Mouse (Mus musculus) hindbrain, postnatal 0 days (tissue): ENCODE results near the gene Pfkfb1. TPM values are rescaled to one million over a fixed set of nuclear protein-coding genes. Genes with fewer than 3 reads are reported as not detected.

Experiments
- ATAC-seq: fragments of 200-750 bp; cut with Nextera tagmentation; 2 replicates; pipeline ENCODE4 v1.8.0; 2017; ENCODE audit warnings: mild to moderate bottlenecking, moderate TSS enrichment, moderate library complexity
- DNase-seq: peaks from one replicate; pipeline ENCODE4 v3.0.0-alpha.2; 2015; ENCODE audit warnings: low spot score
- H3K27ac ChIP-seq: fragments of 300-500 bp; sonication (generic); 2 replicates; pipeline ENCODE4 v1.5.1; 2014; ENCODE audit warnings: mild to moderate bottlenecking
- H3K27me3 ChIP-seq: fragments of 300-500 bp; sonication (generic); 2 replicates; pipeline ENCODE4 v1.6.1; 2014; ENCODE audit warnings: low read length, mixed read lengths; ENCODE audit not compliant: insufficient read depth
- H3K36me3 ChIP-seq: fragments of 300-500 bp; sonication (generic); 2 replicates; pipeline ENCODE4 v1.6.1; 2014; ENCODE audit warnings: low read length, mixed read lengths; ENCODE audit not compliant: insufficient read depth
- H3K4me1 ChIP-seq: fragments of 300-500 bp; sonication (generic); 2 replicates; pipeline ENCODE4 v1.6.1; 2014; ENCODE audit warnings: antibody characterized with exemption, low read length, mixed read lengths; ENCODE audit not compliant: insufficient read depth
- H3K4me2 ChIP-seq: fragments of 300-500 bp; sonication (generic); 2 replicates; pipeline ENCODE4 v1.6.1; 2014; ENCODE audit warnings: low read depth, mild to moderate bottlenecking, low read length, moderate library complexity, mixed read lengths
- H3K4me3 ChIP-seq: fragments of 300-500 bp; sonication (generic); 2 replicates; pipeline ENCODE4 v1.5.1; 2014; ENCODE audit warnings: low read length
- H3K9ac ChIP-seq: fragments of 300-500 bp; sonication (generic); replicated peaks from 2 replicates; pipeline ENCODE4 v1.6.1; 2014; ENCODE audit warnings: mild to moderate bottlenecking, low read length, moderate library complexity, mixed read lengths
- H3K9me3 ChIP-seq: fragments of 300-500 bp; sonication (generic); 2 replicates; pipeline ENCODE4 v1.6.1; 2016; ENCODE audit warnings: low read length, mixed read lengths
- CTCF ChIP-seq: IDR thresholded peaks from 2 replicates; pipeline ENCODE4 v1.5.1; 2016; ENCODE audit warnings: antibody characterized with exemption, control low read depth, low read depth
- WGBS: fragments of 180-500 bp; shearing (Covaris S2); extraction: QIAGEN DNeasy Blood & Tissue Kit; methylation state at CpG from one replicate; pipeline ENCODE4 v1.1.7; 2014; 5-methylcytosine and 5-hydroxymethylcytosine counted together
- microRNA-seq, 2 experiments: library from miRNA; unstranded; fragments of <30 nt; microRNA quantifications; one replicate each; pipeline ENCODE4; 2016
- polyA plus RNA-seq: library from polyadenylated mRNA; unstranded; fragments of >200 nt; fragmentation: Nextera tagmentation; extraction: Ambion mirVana; gene quantifications from 2 replicates; pipeline ENCODE4 v1.2.1, GENCODE M21; 2015
- total RNA-seq: library from RNA; depleted of rRNA; stranded (reverse); fragments of >200 nt; gene quantifications from 2 replicates; pipeline ENCODE4 v1.2.3, GENCODE M21; 2014; rRNA removed

Pfkfb1 gene
- total and polyA plus RNA-seq, 2 experiments from 2014 or later: 3.4 to 3.5 TPM

DNA sequence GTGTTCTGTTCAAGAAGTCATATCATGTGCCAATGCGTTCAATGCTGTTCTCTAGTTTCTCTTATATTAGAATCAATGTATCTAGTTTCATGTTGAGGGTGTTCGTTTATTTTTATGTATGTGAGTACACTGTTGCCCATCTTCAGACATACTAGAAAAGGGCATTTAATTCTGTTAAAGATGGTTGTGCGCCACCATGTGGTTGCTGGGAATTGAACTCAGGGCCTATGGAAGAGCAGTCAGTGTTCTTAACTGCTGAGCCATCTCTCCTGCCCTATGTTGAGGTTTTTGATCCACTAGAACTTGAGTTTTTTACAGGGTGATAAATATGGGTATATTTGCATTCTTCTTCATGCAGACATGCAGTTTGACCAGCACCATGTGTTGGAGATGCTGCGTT lies 74.8 kb downstream of the Pfkfb1 start:
- 36% methylated on average over 4 of the region's 4 CpGs for WGBS
- Histone ChIP-seq H3K4me1 (no peaks in the 10 kb centered on the region), H3K4me2 (no peak overlapping the region), H3K27me3 (no peaks in the 10 kb centered on the region), H3K9me3 (no peaks in the 10 kb centered on the region), H3K4me3 (no peak overlapping the region), H3K9ac (no peak overlapping the region), H3K27ac (no peak overlapping the region), H3K36me3 (no peaks in the 10 kb centered on the region)
- ATAC-seq (no peak), DNase-seq (no peak)
- peak; percentile 42; the same call in 1 of the 2 replicates for TF ChIP-seq CTCF

DNA sequence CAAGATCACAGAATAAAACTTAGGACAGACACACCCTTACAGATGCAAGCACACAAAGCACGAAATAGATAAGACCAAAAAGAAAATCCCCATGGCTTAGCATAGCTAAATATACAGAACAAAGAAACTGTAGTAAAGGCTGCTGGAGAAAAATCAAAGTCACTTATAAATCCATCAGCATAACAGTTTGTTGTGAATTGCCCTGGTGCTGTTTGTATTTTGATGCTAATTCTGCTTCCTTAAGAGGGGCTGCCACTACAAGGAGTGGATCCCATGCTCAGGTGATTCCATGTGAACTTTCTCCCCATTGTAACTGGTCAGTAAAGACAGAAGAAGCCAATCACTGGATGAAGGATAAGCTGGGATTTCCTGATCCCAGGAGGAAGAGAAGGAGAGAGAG lies 89.5 kb downstream of the Pfkfb1 start:
- DNase-seq (no peak), ATAC-seq (no peak)
- H3K9ac ChIP-seq: no peak overlapping the region
- H3K36me3 ChIP-seq: no peaks in the 10 kb centered on the region
- no peaks in the 10 kb centered on the region for H3K4me1 ChIP-seq
- 42% methylated on average over 1 of the region's 1 CpGs for WGBS
- TF ChIP-seq CTCF: no peak
- no peaks in the 10 kb centered on the region for H3K27me3 ChIP-seq
- no peaks in the 10 kb centered on the region for H3K9me3 ChIP-seq
- no peak overlapping the region for H3K4me3 ChIP-seq
- H3K4me2 ChIP-seq: no peak overlapping the region
- no peak overlapping the region for H3K27ac ChIP-seq

Small RNA genes lying within 50 kb of the gene (microRNA-seq; reads per million reads assigned to microRNA genes)
- gene Mir3620: 0 reads per million in 2 experiments

Other genes with a start within 250 kb of the Pfkfb1 start
- gene Tmem29, start 129.1 kb upstream of the Pfkfb1 start, total RNA-seq: 37.0 and 49.7 TPM in 2 replicates
- gene Tmem29, start 129.1 kb upstream of the Pfkfb1 start, polyA plus RNA-seq: 75.5 and 80.5 TPM in 2 replicates
- 13.1 and 26.7 TPM in 2 replicates for gene Alas2, start 40.9 kb upstream of the Pfkfb1 start, total RNA-seq
- 7.9 and 9.5 TPM in 2 replicates for gene Alas2, start 40.9 kb upstream of the Pfkfb1 start, polyA plus RNA-seq
- 15.8 and 17.6 TPM in 2 replicates for gene Apex2, start 1.6 kb downstream of the Pfkfb1 start, total RNA-seq
- gene Apex2, start 1.6 kb downstream of the Pfkfb1 start, polyA plus RNA-seq: 10.1 and 11.2 TPM in 2 replicates
- 150 and 171 TPM in 2 replicates for gene Tro, start 69.4 kb downstream of the Pfkfb1 start, total RNA-seq
- 69.9 and 74.9 TPM in 2 replicates for gene Tro, start 69.4 kb downstream of the Pfkfb1 start, polyA plus RNA-seq
- gene Maged2, start 226.1 kb downstream of the Pfkfb1 start, total RNA-seq: 372 and 376 TPM in 2 replicates
- gene Maged2, start 226.1 kb downstream of the Pfkfb1 start, polyA plus RNA-seq: 554 and 583 TPM in 2 replicates